Mouse (Mus musculus) myocyte (in vitro differentiated cells): ENCODE measurements at regions not wholly inside any gene's neighbourhood (a gene's known extent, or its start where the extent isn't known, plus 50 kb on each side); places are given as distances from the start of the nearest gene placed in this dataset.
A peak's percentile ranks its signal among the peaks of the same experiment; 100 is the strongest.

Source experiments
- H3K27me3 ChIP-seq: one replicate; pipeline ENCODE4 v1.6.1; 2011; ENCODE audit not compliant: control insufficient read depth, insufficient read depth, insufficient read length
- H3K36me3 ChIP-seq: one replicate; pipeline ENCODE4 v1.6.1; 2011; ENCODE audit not compliant: control insufficient read depth, insufficient read depth
- H3K4me2 ChIP-seq: one replicate; pipeline ENCODE4 v1.6.1; 2011; ENCODE audit warnings: low read depth, control low read depth
- H3K4me3 ChIP-seq: one replicate; pipeline ENCODE4 v1.5.1; 2011; ENCODE audit warnings: mild to moderate bottlenecking, control low read depth, moderate library complexity
- H3K79me2 ChIP-seq: one replicate; pipeline ENCODE4 v1.6.1; 2011; ENCODE audit not compliant: control insufficient read depth, insufficient read depth
- H3ac ChIP-seq: one replicate; pipeline ENCODE4 v1.6.1; 2011; ENCODE audit not compliant: control insufficient read depth, insufficient read length
- CEBPB ChIP-seq: IDR thresholded peaks from 2 replicates; pipeline ENCODE4 v1.6.1; 2011; ENCODE audit warnings: mild to moderate bottlenecking, moderate library complexity; ENCODE audit not compliant: poor library complexity, insufficient read depth, severe bottlenecking
- E2F4 ChIP-seq: IDR thresholded peaks from one replicate; pipeline ENCODE4 v1.6.1; 2011; ENCODE audit warnings: mild to moderate bottlenecking, control low read depth, moderate library complexity; ENCODE audit not compliant: insufficient read depth
- MAX ChIP-seq: IDR thresholded peaks from one replicate; pipeline ENCODE4 v1.6.1; 2011; ENCODE audit warnings: low read depth, mild to moderate bottlenecking, control low read depth
- MYOD1 ChIP-seq, 3 experiments: IDR thresholded peaks; one replicate each; pipeline ENCODE4 v1.6.1; 2011; ENCODE audit warnings: control low read depth in 2 of 3, low read depth in 2 of 3, mild to moderate bottlenecking in 2 of 3, moderate library complexity in 1 of 3; ENCODE audit not compliant: insufficient read length in 2 of 3, control insufficient read depth in 1 of 3
- MYOG ChIP-seq, 3 experiments: IDR thresholded peaks; one replicate each; pipeline ENCODE4 v1.6.1; 2011; ENCODE audit warnings: control low read depth in 2 of 3, low read depth in 2 of 3, mild to moderate bottlenecking in 2 of 3; ENCODE audit not compliant: insufficient read length in 2 of 3, control insufficient read depth in 1 of 3, insufficient read depth in 1 of 3
- POLR2A ChIP-seq: IDR thresholded peaks from one replicate; pipeline ENCODE4 v1.6.1; 2011; ENCODE audit warnings: low read depth, mild to moderate bottlenecking, control low read depth, moderate library complexity; ENCODE audit not compliant: insufficient read length
- POLR2AphosphoS2 ChIP-seq: IDR thresholded peaks from one replicate; pipeline ENCODE4 v1.6.1; 2011; ENCODE audit warnings: low read depth, control low read depth; ENCODE audit not compliant: insufficient read length
- REST ChIP-seq: IDR thresholded peaks from one replicate; pipeline ENCODE4 v1.6.1; 2011; ENCODE audit warnings: mild to moderate bottlenecking, control low read depth, moderate library complexity; ENCODE audit not compliant: insufficient read depth, insufficient read length
- SRF ChIP-seq: IDR thresholded peaks from one replicate; pipeline ENCODE4 v1.6.1; 2011; ENCODE audit warnings: low read depth; ENCODE audit not compliant: control insufficient read depth, insufficient read length
- TCF12 ChIP-seq: IDR thresholded peaks from one replicate; pipeline ENCODE4 v1.6.1; 2011; ENCODE audit warnings: mild to moderate bottlenecking, control low read depth; ENCODE audit not compliant: poor library complexity, insufficient read depth, severe bottlenecking
- TCF3 ChIP-seq: IDR thresholded peaks from one replicate; pipeline ENCODE4 v1.6.1; 2011; ENCODE audit warnings: low read depth, control low read depth; ENCODE audit not compliant: insufficient read length
- USF1 ChIP-seq: IDR thresholded peaks from one replicate; pipeline ENCODE4 v1.6.1; 2011; ENCODE audit warnings: low read depth, mild to moderate bottlenecking, control low read depth, moderate library complexity

- Histone ChIP-seq H3K27me3 (no peaks in the 10 kb centered on the region), H3K4me2 (no peak overlapping the region), H3K36me3 (no peaks in the 10 kb centered on the region), H3ac (no peak overlapping the region), H3K79me2 (no peaks in the 10 kb centered on the region), H3K4me3 (no peak overlapping the region)
- TF ChIP-seq MAX (no peak), SRF (no peak), POLR2A (no peak), REST (no peak), POLR2AphosphoS2 (no peak), E2F4 (no peak), TCF3 (no peak), MYOG (IDR thresholded peaks at IDR 0.05; ENCODE audit: control insufficient read depth in 1 of 3, insufficient read depth in 1 of 3, insufficient read length in 2 of 3, low read depth in 2 of 3) (no peak), MYOD1 (IDR thresholded peaks at IDR 0.05; ENCODE audit: control insufficient read depth in 1 of 3, insufficient read length in 2 of 3, low read depth in 2 of 3) (no peak), CEBPB (no peak), TCF12 (no peak), USF1 (no peak)
These were observed 269.2 kb upstream of the Ptger4 start for GRCm38 (mm10) chr15:5513146-5513545.

GRCm38 (mm10) chr15:5514217-5514616 is 270.2 kb upstream of the Ptger4 start:
- no peak overlapping the region for H3K4me3 ChIP-seq
- peak overlapping the region; percentile 61 for H3K4me2 ChIP-seq
- H3ac ChIP-seq, result no peak overlapping the region
- TF ChIP-seq POLR2AphosphoS2, result no peak
- no peak for TF ChIP-seq POLR2A
- no peaks in the 10 kb centered on the region for H3K27me3 ChIP-seq
- H3K36me3 ChIP-seq, result no peaks in the 10 kb centered on the region
- no peaks in the 10 kb centered on the region for H3K79me2 ChIP-seq

- H3K4me2 ChIP-seq, result no peak overlapping the region
- no peaks in the 10 kb centered on the region for H3K36me3 ChIP-seq
- H3ac ChIP-seq, result no peak overlapping the region
- no peaks in the 10 kb centered on the region for H3K79me2 ChIP-seq
- no peak for TF ChIP-seq POLR2AphosphoS2
- TF ChIP-seq USF1, result no peak
- no peak for TF ChIP-seq CEBPB
- no peak for TF ChIP-seq E2F4
- TF ChIP-seq MAX, result no peak
- no peak for TF ChIP-seq TCF12
- TF ChIP-seq TCF3, result no peak
- no peak for TF ChIP-seq REST
- no peak for TF ChIP-seq MYOG (IDR thresholded peaks at IDR 0.05; ENCODE audit: control insufficient read depth in 1 of 3, insufficient read depth in 1 of 3, insufficient read length in 2 of 3, low read depth in 2 of 3)
- no peak for TF ChIP-seq POLR2A
- no peak for TF ChIP-seq SRF
- TF ChIP-seq MYOD1 (IDR thresholded peaks at IDR 0.05; ENCODE audit: control insufficient read depth in 1 of 3, insufficient read length in 2 of 3, low read depth in 2 of 3), result no peak
- no peaks in the 10 kb centered on the region for H3K27me3 ChIP-seq
- no peak overlapping the region for H3K4me3 ChIP-seq
These were observed 273.4 kb upstream of the Ptger4 start for GRCm38 (mm10) chr15:5517244-5517966.

GRCm38 (mm10) chr15:5519552-5519951 is 275.6 kb upstream of the Ptger4 start:
- H3K4me2 ChIP-seq, result no peak overlapping the region
- H3K27me3 ChIP-seq, result no peaks in the 10 kb centered on the region
- H3K36me3 ChIP-seq, result no peaks in the 10 kb centered on the region
- H3ac ChIP-seq, result no peak overlapping the region
- TF ChIP-seq MAX (no peak), POLR2A (no peak), TCF12 (no peak), USF1 (no peak), CEBPB (no peak), E2F4 (no peak), TCF3 (no peak), SRF (no peak), POLR2AphosphoS2 (no peak), MYOG (IDR thresholded peaks at IDR 0.05; ENCODE audit: control insufficient read depth in 1 of 3, insufficient read depth in 1 of 3, insufficient read length in 2 of 3, low read depth in 2 of 3) (no peak), REST (no peak), MYOD1 (IDR thresholded peaks at IDR 0.05; ENCODE audit: control insufficient read depth in 1 of 3, insufficient read length in 2 of 3, low read depth in 2 of 3) (no peak)
- no peak overlapping the region for H3K4me3 ChIP-seq
- H3K79me2 ChIP-seq, result no peaks in the 10 kb centered on the region

GRCm38 (mm10) chr15:5519997-5520396 is 276.0 kb upstream of the Ptger4 start:
- no peak overlapping the region for H3K4me2 ChIP-seq
- H3K4me3 ChIP-seq, result no peak overlapping the region
- no peak overlapping the region for H3ac ChIP-seq
- no peaks in the 10 kb centered on the region for H3K79me2 ChIP-seq
- no peaks in the 10 kb centered on the region for H3K36me3 ChIP-seq
- H3K27me3 ChIP-seq, result no peaks in the 10 kb centered on the region
- TF ChIP-seq MYOD1 (IDR thresholded peaks at IDR 0.05; ENCODE audit: control insufficient read depth in 1 of 3, insufficient read length in 2 of 3, low read depth in 2 of 3) (no peak), USF1 (no peak), MYOG (IDR thresholded peaks at IDR 0.05; ENCODE audit: control insufficient read depth in 1 of 3, insufficient read depth in 1 of 3, insufficient read length in 2 of 3, low read depth in 2 of 3) (no peak), TCF12 (no peak), POLR2AphosphoS2 (no peak), CEBPB (no peak), MAX (no peak), TCF3 (no peak), REST (no peak), POLR2A (no peak), E2F4 (no peak), SRF (no peak)
